Mouse (Mus musculus): ENCODE measurements at regions not wholly inside any gene's neighbourhood (a gene's known extent, or its start where the extent isn't known, plus 50 kb on each side); places are given as distances from the start of the nearest gene placed in this dataset.
A peak's percentile ranks its signal among the peaks of the same experiment; 100 is the strongest.

- Histone ChIP-seq H3K4me3 (ENCODE audit: low read depth, low read length) (no peak overlapping the region), H3K36me3 (ENCODE audit: control insufficient read depth, insufficient read depth, low read length) (no peaks in the 10 kb centered on the region), H3K27me3 (ENCODE audit: control insufficient read depth, insufficient read depth, low read length) (no peaks in the 10 kb centered on the region), H3K27ac (ENCODE audit: low read depth, low read length) (no peak overlapping the region), H3K4me1 (replicated peaks; ENCODE audit: control insufficient read depth, insufficient read depth, low read length) (no peaks in the 10 kb centered on the region), H3K9ac (ENCODE audit: low read depth, low read length) (no peak overlapping the region), H3K9me3 (ENCODE audit: control insufficient read depth, low read length) (no peaks in the 10 kb centered on the region), H3K4me2 (replicated peaks; ENCODE audit: low read depth, low read length) (no peak overlapping the region)
- WGBS = 63% methylated on average over 5 of the region's 5 CpGs
- no peak for ATAC-seq (ENCODE audit: low FRiP score)
- DNase-seq (ENCODE audit: low spot score) = no peak
These were observed 170.4 kb upstream of the Setmar start for GRCm38 (mm10) chr6:107894296-107895090.

- DNase-seq (ENCODE audit: low spot score) (no peak), ATAC-seq (ENCODE audit: low FRiP score) (no peak)
- Histone ChIP-seq H3K4me3 (ENCODE audit: low read depth, low read length) (no peak overlapping the region), H3K4me2 (replicated peaks; ENCODE audit: low read depth, low read length) (no peak overlapping the region), H3K9ac (ENCODE audit: low read depth, low read length) (no peak overlapping the region), H3K4me1 (replicated peaks; ENCODE audit: control insufficient read depth, insufficient read depth, low read length) (no peaks in the 10 kb centered on the region), H3K9me3 (ENCODE audit: control insufficient read depth, low read length) (no peaks in the 10 kb centered on the region), H3K36me3 (ENCODE audit: control insufficient read depth, insufficient read depth, low read length) (no peaks in the 10 kb centered on the region), H3K27me3 (ENCODE audit: control insufficient read depth, insufficient read depth, low read length) (no peaks in the 10 kb centered on the region), H3K27ac (ENCODE audit: low read depth, low read length) (no peak overlapping the region)
These were observed 154.3 kb upstream of the Setmar start for GRCm38 (mm10) chr6:107910576-107910975.

GRCm38 (mm10) chr6:107911387-107911786 is 153.5 kb upstream of the Setmar start:
- H3K36me3 ChIP-seq (ENCODE audit: control insufficient read depth, insufficient read depth, low read length) = no peaks in the 10 kb centered on the region
- H3K4me1 ChIP-seq (replicated peaks; ENCODE audit: control insufficient read depth, insufficient read depth, low read length) = no peaks in the 10 kb centered on the region
- no peak overlapping the region for H3K27ac ChIP-seq (ENCODE audit: low read depth, low read length)
- H3K4me2 ChIP-seq (replicated peaks; ENCODE audit: low read depth, low read length) = no peak overlapping the region
- no peak overlapping the region for H3K9ac ChIP-seq (ENCODE audit: low read depth, low read length)
- no peak overlapping the region for H3K4me3 ChIP-seq (ENCODE audit: low read depth, low read length)
- 73% methylated on average over 2 of the region's 2 CpGs for WGBS
- no peaks in the 10 kb centered on the region for H3K27me3 ChIP-seq (ENCODE audit: control insufficient read depth, insufficient read depth, low read length)
- no peaks in the 10 kb centered on the region for H3K9me3 ChIP-seq (ENCODE audit: control insufficient read depth, low read length)
- DNase-seq (ENCODE audit: low spot score) (no peak), ATAC-seq (ENCODE audit: low FRiP score) (no peak)

GRCm38 (mm10) chr6:107923528-107924199 is 141.2 kb upstream of the Setmar start:
- WGBS = 72% methylated on average over 12 of the region's 12 CpGs
- Histone ChIP-seq H3K4me3 (ENCODE audit: low read depth, low read length) (no peak overlapping the region), H3K9ac (ENCODE audit: low read depth, low read length) (no peak overlapping the region), H3K4me2 (replicated peaks; ENCODE audit: low read depth, low read length) (no peak overlapping the region), H3K27me3 (ENCODE audit: control insufficient read depth, insufficient read depth, low read length) (no peaks in the 10 kb centered on the region), H3K27ac (ENCODE audit: low read depth, low read length) (no peak overlapping the region), H3K9me3 (ENCODE audit: control insufficient read depth, low read length) (no peaks in the 10 kb centered on the region), H3K36me3 (ENCODE audit: control insufficient read depth, insufficient read depth, low read length) (no peaks in the 10 kb centered on the region), H3K4me1 (replicated peaks; ENCODE audit: control insufficient read depth, insufficient read depth, low read length) (no peaks in the 10 kb centered on the region)
- peak; percentile 79 for ATAC-seq (ENCODE audit: low FRiP score)
- DNase-seq (ENCODE audit: low spot score) = peak; percentile 19

GRCm38 (mm10) chr6:107924200-107924735 is 140.6 kb upstream of the Setmar start:
- Histone ChIP-seq H3K9ac (ENCODE audit: low read depth, low read length) (no peak overlapping the region), H3K27ac (ENCODE audit: low read depth, low read length) (no peak overlapping the region), H3K36me3 (ENCODE audit: control insufficient read depth, insufficient read depth, low read length) (no peaks in the 10 kb centered on the region), H3K4me2 (replicated peaks; ENCODE audit: low read depth, low read length) (no peak overlapping the region), H3K4me3 (ENCODE audit: low read depth, low read length) (no peak overlapping the region), H3K27me3 (ENCODE audit: control insufficient read depth, insufficient read depth, low read length) (no peaks in the 10 kb centered on the region), H3K4me1 (replicated peaks; ENCODE audit: control insufficient read depth, insufficient read depth, low read length) (no peaks in the 10 kb centered on the region), H3K9me3 (ENCODE audit: control insufficient read depth, low read length) (no peaks in the 10 kb centered on the region)
- ATAC-seq (ENCODE audit: low FRiP score) (no peak), DNase-seq (ENCODE audit: low spot score) (no peak)
- 77% methylated on average over 7 of the region's 7 CpGs for WGBS

GRCm38 (mm10) chr6:107930439-107931173 is 134.2 kb upstream of the Setmar start:
- Histone ChIP-seq H3K9ac (ENCODE audit: low read depth, low read length) (no peak overlapping the region), H3K4me2 (replicated peaks; ENCODE audit: low read depth, low read length) (no peak overlapping the region), H3K36me3 (ENCODE audit: control insufficient read depth, insufficient read depth, low read length) (no peaks in the 10 kb centered on the region), H3K27ac (ENCODE audit: low read depth, low read length) (no peak overlapping the region), H3K4me1 (replicated peaks; ENCODE audit: control insufficient read depth, insufficient read depth, low read length) (no peaks in the 10 kb centered on the region), H3K4me3 (ENCODE audit: low read depth, low read length) (no peak overlapping the region), H3K9me3 (ENCODE audit: control insufficient read depth, low read length) (no peaks in the 10 kb centered on the region), H3K27me3 (ENCODE audit: control insufficient read depth, insufficient read depth, low read length) (no peaks in the 10 kb centered on the region)
- ATAC-seq (ENCODE audit: low FRiP score) = peak; percentile 52
- WGBS = 47% methylated on average over 8 of the region's 8 CpGs
- peak; percentile 7 for DNase-seq (ENCODE audit: low spot score)

GRCm38 (mm10) chr6:107931174-107931557 is 133.7 kb upstream of the Setmar start:
- Histone ChIP-seq H3K4me2 (replicated peaks; ENCODE audit: low read depth, low read length) (no peak overlapping the region), H3K9ac (ENCODE audit: low read depth, low read length) (no peak overlapping the region), H3K27ac (ENCODE audit: low read depth, low read length) (no peak overlapping the region), H3K36me3 (ENCODE audit: control insufficient read depth, insufficient read depth, low read length) (no peaks in the 10 kb centered on the region), H3K4me3 (ENCODE audit: low read depth, low read length) (no peak overlapping the region), H3K4me1 (replicated peaks; ENCODE audit: control insufficient read depth, insufficient read depth, low read length) (no peaks in the 10 kb centered on the region), H3K9me3 (ENCODE audit: control insufficient read depth, low read length) (no peaks in the 10 kb centered on the region), H3K27me3 (ENCODE audit: control insufficient read depth, insufficient read depth, low read length) (no peaks in the 10 kb centered on the region)
- ATAC-seq (ENCODE audit: low FRiP score) (no peak), DNase-seq (ENCODE audit: low spot score) (no peak)
- WGBS = 73% methylated on average over 4 of the region's 4 CpGs

GRCm38 (mm10) chr6:107936075-107936635 is 128.7 kb upstream of the Setmar start:
- Histone ChIP-seq H3K4me1 (replicated peaks; ENCODE audit: control insufficient read depth, insufficient read depth, low read length) (no peaks in the 10 kb centered on the region), H3K9me3 (ENCODE audit: control insufficient read depth, low read length) (no peaks in the 10 kb centered on the region), H3K27me3 (ENCODE audit: control insufficient read depth, insufficient read depth, low read length) (no peaks in the 10 kb centered on the region), H3K36me3 (ENCODE audit: control insufficient read depth, insufficient read depth, low read length) (no peaks in the 10 kb centered on the region), H3K4me2 (replicated peaks; ENCODE audit: low read depth, low read length) (no peak overlapping the region), H3K4me3 (ENCODE audit: low read depth, low read length) (no peak overlapping the region), H3K27ac (ENCODE audit: low read depth, low read length) (no peak overlapping the region), H3K9ac (ENCODE audit: low read depth, low read length) (no peak overlapping the region)
- ATAC-seq (ENCODE audit: low FRiP score) (no peak), DNase-seq (ENCODE audit: low spot score) (no peak)
- WGBS = 94% methylated on average over 6 of the region's 6 CpGs

Measured in hindbrain, embryonic 11.5 days (tissue).